Mouse (Mus musculus): ENCODE results near the gene Corin.

Corin gene

DNA sequence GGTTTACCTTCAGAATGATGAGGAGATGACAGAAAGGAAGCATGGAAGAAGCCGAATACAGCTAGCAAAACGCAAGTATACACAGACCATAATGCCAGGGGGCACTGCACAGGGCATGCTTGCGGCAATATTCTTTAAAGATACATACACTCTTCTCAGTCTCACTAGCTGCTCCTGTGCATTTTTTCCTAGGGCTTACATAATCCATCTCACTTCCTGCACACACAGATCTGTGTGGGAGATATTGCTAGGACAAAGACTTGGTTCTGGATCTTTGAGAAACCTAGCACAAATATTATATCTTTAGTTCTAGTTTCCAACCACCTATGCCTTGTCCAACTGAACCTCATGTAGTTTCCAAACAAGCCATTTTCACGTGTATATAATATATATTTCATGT, 189.0 kb downstream of the Corin start:
- no peak for DNase-seq (ENCODE audit: low spot score)

DNA sequence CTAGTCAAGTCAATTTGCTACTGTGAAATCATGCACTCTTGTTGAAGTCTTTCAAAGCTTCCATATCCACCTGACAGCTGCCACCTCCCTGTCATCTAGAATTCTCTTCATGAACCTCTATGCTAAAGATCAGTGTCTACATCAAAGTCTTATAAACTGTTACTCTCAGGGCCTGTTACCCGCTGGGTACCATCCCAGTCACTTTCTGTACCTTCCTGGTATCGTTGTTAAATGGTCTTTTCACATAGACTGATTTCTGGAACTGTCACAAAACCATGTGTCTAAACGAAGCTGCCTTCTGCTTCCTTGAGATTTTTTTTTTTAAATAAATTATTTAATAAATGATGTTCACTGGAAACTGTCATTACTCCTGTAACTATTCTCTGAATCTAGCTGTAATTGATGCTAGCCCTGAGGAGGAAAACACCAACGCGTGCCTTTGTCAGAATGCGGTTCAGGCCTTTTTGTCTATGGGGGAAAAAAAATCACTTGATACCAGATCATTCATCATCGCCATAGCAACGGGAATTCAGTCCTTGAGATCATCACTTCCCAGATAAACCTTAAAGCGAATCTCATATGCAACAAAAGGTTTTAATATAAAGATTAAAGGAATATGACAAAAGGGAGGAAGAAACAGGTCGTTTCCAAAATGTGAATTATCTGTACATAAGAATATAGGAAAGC, 205.7 kb downstream of the Corin start:
- DNase-seq (ENCODE audit: low spot score): no peak

DNA sequence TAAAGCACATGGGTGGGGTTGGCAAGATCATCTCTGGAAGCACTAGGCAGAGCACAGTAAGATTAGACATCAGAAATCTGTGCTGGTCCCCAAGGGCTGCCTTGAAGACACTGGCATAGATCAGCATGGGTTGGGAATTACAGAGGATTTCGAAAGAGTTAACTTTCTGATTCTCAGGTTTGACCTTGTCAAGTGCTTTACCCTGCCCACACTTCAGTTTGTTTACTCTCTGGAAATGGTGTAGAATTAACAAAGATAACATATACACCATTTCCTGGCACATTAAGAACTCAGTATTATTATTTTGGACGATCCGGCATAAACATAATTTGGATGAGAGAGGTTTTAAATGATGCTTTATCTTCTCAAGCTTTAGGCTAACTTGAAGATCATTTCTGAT, 219.2 kb downstream of the Corin start:
- DNase-seq (ENCODE audit: low spot score): no peak

DNA sequence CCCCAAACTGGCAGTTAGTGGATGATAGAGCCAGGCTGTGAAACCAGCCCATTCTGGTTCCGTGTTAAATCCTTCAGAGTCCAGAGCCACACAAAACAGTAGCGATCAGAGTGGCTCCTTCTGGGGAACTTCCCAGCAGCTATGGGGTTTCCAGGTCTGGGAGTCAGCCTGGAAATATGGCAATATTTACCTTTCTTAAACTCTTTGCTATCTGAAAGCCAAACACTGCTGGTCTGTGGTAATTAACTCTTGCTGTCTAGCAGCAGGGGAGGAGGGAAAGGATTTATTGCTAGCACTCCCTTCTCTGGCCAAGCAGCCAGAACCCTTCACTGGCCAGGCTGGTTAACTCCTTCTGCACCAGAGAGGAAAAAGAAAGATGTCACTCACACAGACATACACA, 221.4 kb downstream of the Corin start:
- DNase-seq (ENCODE audit: low spot score): no peak

DNA sequence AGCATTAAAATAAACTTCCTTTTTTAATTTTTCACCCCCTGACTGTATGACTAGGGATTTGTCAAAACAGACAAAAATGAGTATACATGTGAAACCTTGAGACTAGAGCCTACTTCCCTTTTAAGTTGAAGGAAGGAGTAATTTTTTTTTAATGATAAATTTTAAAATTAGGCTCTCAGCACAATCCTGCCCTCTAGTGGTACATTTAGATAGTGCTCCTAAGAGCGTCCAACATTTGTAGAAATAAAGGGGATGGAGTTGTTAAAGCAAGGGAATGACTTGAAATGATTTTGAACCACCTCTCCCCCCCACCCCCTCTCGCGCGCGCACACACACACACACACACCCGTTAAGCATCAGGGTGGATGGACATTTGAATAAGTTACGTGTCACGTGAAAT, 234.6 kb downstream of the Corin start:
- DNase-seq (ENCODE audit: low spot score): peak; percentile 6

DNA sequence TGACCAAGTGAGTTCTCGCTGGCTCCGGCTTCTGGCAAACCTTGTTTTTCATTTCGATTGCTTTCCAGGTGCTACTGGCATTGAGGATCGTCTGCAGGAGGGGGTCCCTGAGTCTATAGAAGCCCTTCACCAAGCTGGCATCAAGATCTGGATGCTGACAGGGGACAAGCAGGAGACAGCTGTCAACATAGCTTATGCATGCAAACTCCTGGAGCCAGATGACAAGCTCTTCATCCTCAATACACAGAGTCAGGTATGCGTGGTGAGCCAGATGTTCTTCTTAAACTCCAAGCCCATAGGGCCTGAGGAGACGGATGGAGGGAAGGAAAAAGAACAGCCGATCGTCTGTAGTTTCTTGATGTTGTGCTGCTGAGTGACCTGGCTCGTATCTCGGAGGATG, 235.1 kb downstream of the Corin start:
- no peak for DNase-seq (ENCODE audit: low spot score)

DNA sequence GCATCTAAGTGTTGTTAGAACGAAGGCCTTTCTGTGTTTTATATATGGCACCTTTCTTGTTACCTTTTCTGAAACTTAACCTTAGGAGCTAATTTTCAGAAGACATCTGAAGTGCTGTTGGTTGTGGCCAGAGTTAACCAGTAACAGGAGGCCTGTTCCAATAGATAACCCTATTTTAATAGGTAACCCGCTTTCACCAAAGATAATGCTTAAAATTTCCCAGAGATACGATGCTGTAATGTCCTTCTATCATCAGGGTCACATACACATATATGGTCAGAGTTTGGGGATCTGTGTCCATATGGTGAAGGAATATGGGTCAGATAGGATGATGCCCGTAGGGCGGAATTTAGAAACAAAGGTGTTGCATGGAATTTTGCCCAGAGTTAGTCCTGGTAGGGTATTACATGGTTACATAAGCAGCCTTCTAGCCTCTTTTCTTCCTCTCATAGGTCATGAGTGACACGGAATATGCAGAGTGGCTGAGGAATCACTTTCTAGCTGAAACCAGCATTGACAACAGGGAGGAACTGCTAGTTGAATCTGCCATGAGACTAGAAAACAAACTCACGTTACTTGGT, 237.2 kb downstream of the Corin start:
- no peak for DNase-seq (ENCODE audit: low spot score)

DNA sequence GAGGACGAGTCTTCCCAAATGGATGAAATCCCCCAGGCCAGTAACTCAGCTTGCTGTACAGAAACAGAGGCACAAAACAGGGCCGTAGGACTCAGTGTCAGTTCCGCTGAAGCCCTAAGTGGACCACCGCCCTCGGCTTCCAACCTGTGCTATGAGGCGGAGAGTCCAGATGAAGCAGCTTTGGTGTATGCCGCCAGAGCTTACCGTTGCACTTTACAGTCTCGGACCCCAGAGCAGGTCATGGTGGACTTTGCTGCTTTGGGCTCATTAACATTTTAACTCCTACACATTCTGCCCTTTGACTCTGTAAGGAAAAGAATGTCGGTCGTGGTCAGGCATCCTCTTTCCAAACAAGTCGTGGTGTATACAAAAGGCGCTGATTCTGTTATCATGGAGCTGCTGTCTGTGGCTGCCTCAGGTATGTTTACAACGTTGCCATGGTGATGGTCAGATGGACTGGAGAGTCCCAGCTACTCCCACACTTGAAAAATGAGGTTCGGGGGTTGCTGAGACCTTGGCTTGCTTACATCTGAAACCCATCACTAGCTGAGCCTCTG, 240.0 kb downstream of the Corin start:
- DNase-seq (ENCODE audit: low spot score): no peak

DNA sequence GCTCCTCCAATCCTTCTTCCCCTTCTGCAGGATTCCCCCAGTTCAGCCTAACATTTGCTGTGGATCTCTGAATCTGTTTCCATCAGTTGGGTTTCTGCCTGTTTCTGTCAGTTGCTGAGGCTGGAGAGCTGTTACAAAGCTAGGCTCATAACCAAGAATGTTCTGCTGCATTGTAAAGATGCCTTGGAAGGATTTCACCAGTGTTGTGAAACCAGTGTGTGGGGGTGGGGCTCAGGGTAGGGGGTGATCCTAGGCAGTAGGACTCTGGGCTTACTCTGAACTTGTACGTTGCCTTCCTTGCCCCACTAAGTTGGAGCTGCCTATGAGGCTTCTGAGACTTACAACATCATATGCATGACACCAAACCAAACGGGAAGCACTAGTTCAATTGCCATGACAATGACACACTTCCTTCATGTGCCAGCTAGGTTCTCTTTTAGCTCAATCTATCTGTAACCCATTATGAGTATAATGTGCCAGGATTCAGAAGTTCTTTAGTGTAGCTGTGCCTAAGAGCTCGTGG, 242.4 kb downstream of the Corin start:
- DNase-seq (ENCODE audit: low spot score): no peak

DNA sequence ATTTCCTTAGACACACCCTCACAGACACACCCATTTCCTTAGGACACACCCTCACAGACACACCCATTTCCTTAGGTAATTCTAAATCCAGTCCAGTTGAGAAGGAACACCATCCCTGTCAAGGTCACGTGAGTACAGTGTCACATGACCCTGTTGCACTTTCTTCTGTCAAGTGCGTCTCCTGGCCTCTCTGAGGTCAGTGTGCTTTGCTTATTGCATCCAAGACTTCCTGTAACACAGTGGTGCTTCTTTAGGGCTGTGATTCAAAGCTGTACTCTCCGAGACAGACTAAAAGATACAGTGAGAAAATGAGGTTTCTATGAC, 245.0 kb downstream of the Corin start:
- DNase-seq (ENCODE audit: low spot score): no peak

DNA sequence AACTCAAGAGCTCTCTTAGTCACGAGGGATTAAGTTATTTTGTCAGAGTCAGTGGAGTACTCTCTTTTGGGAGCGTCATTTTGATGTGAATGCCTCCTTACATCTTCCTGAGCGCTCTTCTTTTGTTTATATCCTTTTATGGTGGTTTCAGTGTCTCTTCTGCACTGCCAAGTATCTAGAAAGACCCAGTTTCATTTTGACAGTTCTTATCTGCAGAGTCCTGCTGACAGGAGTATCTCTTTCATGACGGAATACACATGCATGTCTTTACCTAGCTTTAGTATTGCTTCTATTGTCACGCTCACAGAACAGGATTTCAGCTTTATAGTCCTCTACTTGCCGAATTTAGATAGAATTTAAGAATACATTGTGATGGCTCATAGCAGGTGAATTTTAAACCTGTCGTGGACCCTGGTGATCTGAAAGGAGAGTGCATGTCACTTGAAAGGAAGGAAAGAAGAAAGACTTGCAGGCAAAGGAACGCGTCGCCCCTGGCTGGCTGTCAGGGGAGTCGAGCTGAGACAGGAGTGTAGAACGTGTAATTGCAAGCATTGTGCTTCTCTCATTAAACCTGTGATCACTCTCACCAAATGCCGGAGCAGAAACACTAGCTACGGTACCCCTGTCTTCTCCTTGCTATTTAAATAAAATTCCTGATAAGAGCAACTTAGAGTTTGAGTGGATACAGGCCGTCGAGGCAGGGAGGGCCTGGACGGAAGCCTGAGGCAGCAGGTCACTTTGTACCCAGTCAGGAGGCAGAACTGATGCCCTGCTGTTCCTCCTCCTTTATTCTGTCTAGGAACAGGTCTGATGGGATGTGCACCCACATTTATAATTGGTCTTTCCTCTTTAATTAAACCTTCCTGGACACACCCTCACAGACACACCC, 245.6 kb downstream of the Corin start:
- no peak for DNase-seq (ENCODE audit: low spot score)

DNA sequence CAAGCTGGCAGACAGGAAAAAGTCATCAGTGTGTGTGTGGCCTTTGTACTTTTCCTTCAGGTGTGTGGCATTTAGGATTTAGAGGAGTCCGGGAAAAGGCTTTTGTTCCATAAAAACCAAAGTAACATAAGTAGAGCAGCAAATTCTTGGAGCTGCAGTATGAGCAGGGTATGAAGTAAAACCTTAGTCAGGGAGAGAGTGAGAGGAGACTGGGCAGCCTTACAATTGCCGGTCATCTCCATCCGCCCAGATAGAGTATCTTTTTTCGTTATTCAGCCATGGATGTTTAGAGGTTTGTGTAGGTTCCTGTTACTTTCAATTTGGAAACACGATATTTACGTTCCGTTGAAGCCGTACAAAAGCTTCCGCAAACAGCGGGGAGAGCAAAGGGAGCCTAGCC, 247.2 kb downstream of the Corin start:
- DNase-seq (ENCODE audit: low spot score): no peak

DNA sequence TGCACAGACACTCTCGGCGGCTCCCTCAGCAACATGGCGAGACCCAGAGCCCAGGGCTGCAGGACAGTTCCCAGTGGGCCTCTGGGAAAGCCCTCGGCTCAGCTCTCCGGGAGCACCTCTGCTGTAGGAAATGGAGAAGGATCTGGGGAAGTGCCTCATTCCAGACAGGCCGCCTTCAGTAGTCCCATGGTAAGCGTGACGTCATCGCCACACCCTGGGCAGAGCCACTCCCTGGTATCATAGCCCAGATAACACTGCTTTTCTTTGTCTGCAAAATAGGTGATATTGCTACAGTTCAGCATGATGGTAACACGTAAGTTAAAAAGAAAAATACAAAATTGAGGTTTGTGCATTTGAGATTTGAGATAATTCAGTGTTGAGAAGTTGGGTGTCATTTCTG, 249.3 kb downstream of the Corin start:
- no peak for DNase-seq (ENCODE audit: low spot score)

DNA sequence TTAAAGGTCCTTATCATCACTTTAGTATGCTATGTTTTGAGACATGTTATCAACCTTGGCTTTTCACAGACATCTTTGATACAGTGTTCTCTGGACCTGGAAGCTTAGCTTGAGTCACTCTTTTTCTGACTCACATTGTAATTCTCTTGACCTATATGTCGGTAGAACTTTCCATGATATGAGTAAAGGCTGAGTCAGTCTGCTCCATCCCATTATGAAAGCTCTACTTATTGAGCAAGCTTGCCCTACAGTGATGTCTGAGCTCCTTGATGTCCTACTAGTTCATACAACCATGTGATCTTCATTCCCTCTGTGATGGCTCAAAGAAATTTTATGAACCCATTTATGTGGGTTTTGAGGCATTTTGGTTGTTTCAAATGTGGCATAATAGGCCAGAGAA, 254.1 kb downstream of the Corin start:
- DNase-seq (ENCODE audit: low spot score): no peak

Data from T-cell, adult 2 months (primary cell).